Mouse (Mus musculus): ENCODE measurements around the gene Tbccd1. TPM values are rescaled to one million over a fixed set of nuclear protein-coding genes. Genes with fewer than 3 reads are reported as not detected.

Gene Tbccd1
- polyA plus RNA-seq, 1 experiment from 2014 or later, result 20.1 TPM

- no peaks in the 10 kb centered on the region for H3K27me3 ChIP-seq (replicated peaks; ENCODE audit: control insufficient read depth, insufficient read depth, low read length)
- peak; percentile 98 for ATAC-seq
- no peaks in the 10 kb centered on the region for H3K9me3 ChIP-seq (ENCODE audit: control insufficient read depth, low read length)
- peaks cover 5% of the 10 kb centered on the region; the same call in 1 of the 2 replicates for H3K4me1 ChIP-seq (ENCODE audit: control insufficient read depth, insufficient read depth, low read depth, low read length)
- H3K4me2 ChIP-seq (ENCODE audit: low read length), result peak overlapping the region; percentile 82
- peak overlapping the region; percentile 56 for H3K4me3 ChIP-seq (ENCODE audit: low read length)
- H3K27ac ChIP-seq (ENCODE audit: low read depth, low read length), result peak overlapping the region; percentile 57
- WGBS, result 3% methylated on average over 26 of the region's 26 CpGs
- H3K9ac ChIP-seq (ENCODE audit: low read depth, low read length), result peak overlapping the region; percentile 80
- peaks cover 2% of the 10 kb centered on the region; the same call in 1 of the 2 replicates for H3K36me3 ChIP-seq (ENCODE audit: control insufficient read depth, insufficient read depth, low read length)
Observed at GRCm38 (mm10) chr16:22844061-22844801, 13.2 kb downstream of the Tbccd1 start.

GRCm38 (mm10) chr16:22842871-22843270, 14.6 kb downstream of the Tbccd1 start:
- Histone ChIP-seq H3K27me3 (replicated peaks; ENCODE audit: control insufficient read depth, insufficient read depth, low read length) (no peaks in the 10 kb centered on the region), H3K4me1 (ENCODE audit: control insufficient read depth, insufficient read depth, low read depth, low read length) (peaks cover 5% of the 10 kb centered on the region; the same call in 1 of the 2 replicates), H3K36me3 (ENCODE audit: control insufficient read depth, insufficient read depth, low read length) (peaks cover 3% of the 10 kb centered on the region; the same call in 1 of the 2 replicates), H3K9ac (ENCODE audit: low read depth, low read length) (no peak overlapping the region), H3K9me3 (ENCODE audit: control insufficient read depth, low read length) (no peaks in the 10 kb centered on the region), H3K27ac (ENCODE audit: low read depth, low read length) (no peak overlapping the region), H3K4me2 (ENCODE audit: low read length) (no peak overlapping the region), H3K4me3 (ENCODE audit: low read length) (no peak overlapping the region)
- ATAC-seq, result no peak
- 97% methylated on average over 5 of the region's 5 CpGs for WGBS

- WGBS, result 89% methylated on average over 3 of the region's 3 CpGs
- H3K9ac ChIP-seq (ENCODE audit: low read depth, low read length), result no peak overlapping the region
- H3K4me2 ChIP-seq (ENCODE audit: low read length), result no peak overlapping the region
- no peak for ATAC-seq
- no peaks in the 10 kb centered on the region for H3K27me3 ChIP-seq (replicated peaks; ENCODE audit: control insufficient read depth, insufficient read depth, low read length)
- no peaks in the 10 kb centered on the region for H3K9me3 ChIP-seq (ENCODE audit: control insufficient read depth, low read length)
- H3K27ac ChIP-seq (ENCODE audit: low read depth, low read length), result no peak overlapping the region
- peaks cover 5% of the 10 kb centered on the region for H3K36me3 ChIP-seq (ENCODE audit: control insufficient read depth, insufficient read depth, low read length)
- no peak overlapping the region for H3K4me3 ChIP-seq (ENCODE audit: low read length)
- no peaks in the 10 kb centered on the region for H3K4me1 ChIP-seq (ENCODE audit: control insufficient read depth, insufficient read depth, low read depth, low read length)
Observed at GRCm38 (mm10) chr16:22839146-22839857, 18.2 kb downstream of the Tbccd1 start.

GRCm38 (mm10) chr16:22832932-22833525, 24.4 kb downstream of the Tbccd1 start:
- ATAC-seq, result no peak
- Histone ChIP-seq H3K9ac (ENCODE audit: low read depth, low read length) (no peak overlapping the region), H3K27ac (ENCODE audit: low read depth, low read length) (no peak overlapping the region), H3K27me3 (replicated peaks; ENCODE audit: control insufficient read depth, insufficient read depth, low read length) (no peaks in the 10 kb centered on the region), H3K4me2 (ENCODE audit: low read length) (no peak overlapping the region), H3K9me3 (ENCODE audit: control insufficient read depth, low read length) (no peaks in the 10 kb centered on the region), H3K4me1 (ENCODE audit: control insufficient read depth, insufficient read depth, low read depth, low read length) (no peaks in the 10 kb centered on the region), H3K36me3 (ENCODE audit: control insufficient read depth, insufficient read depth, low read length) (peaks cover 8% of the 10 kb centered on the region; the same call in 1 of the 2 replicates), H3K4me3 (ENCODE audit: low read length) (no peak overlapping the region)
- 81% methylated on average over 3 of the region's 3 CpGs for WGBS

GRCm38 (mm10) chr16:22820731-22821130, 36.7 kb downstream of the Tbccd1 start:
- Histone ChIP-seq H3K4me1 (ENCODE audit: control insufficient read depth, insufficient read depth, low read depth, low read length) (no peaks in the 10 kb centered on the region), H3K4me3 (ENCODE audit: low read length) (no peak overlapping the region), H3K4me2 (ENCODE audit: low read length) (no peak overlapping the region), H3K9me3 (ENCODE audit: control insufficient read depth, low read length) (no peaks in the 10 kb centered on the region), H3K36me3 (ENCODE audit: control insufficient read depth, insufficient read depth, low read length) (peaks cover 6% of the 10 kb centered on the region; the same call in 1 of the 2 replicates), H3K27me3 (replicated peaks; ENCODE audit: control insufficient read depth, insufficient read depth, low read length) (no peaks in the 10 kb centered on the region), H3K27ac (ENCODE audit: low read depth, low read length) (no peak overlapping the region), H3K9ac (ENCODE audit: low read depth, low read length) (no peak overlapping the region)
- WGBS, result 46% methylated on average over 8 of the region's 8 CpGs
- peak; percentile 75 for ATAC-seq

- H3K4me1 ChIP-seq (ENCODE audit: control insufficient read depth, insufficient read depth, low read depth, low read length), result no peaks in the 10 kb centered on the region; the same call in 1 of the 2 replicates
- no peak within 1 kb of the TSS for H3K9ac ChIP-seq (ENCODE audit: low read depth, low read length)
- H3K4me2 ChIP-seq (ENCODE audit: low read length), result no peak within 1 kb of the TSS
- H3K36me3 ChIP-seq (ENCODE audit: control insufficient read depth, insufficient read depth, low read length), result peaks cover 3% of the 10 kb centered on the region; the same call in 1 of the 2 replicates
- no peak within 1 kb of the TSS for H3K27ac ChIP-seq (ENCODE audit: low read depth, low read length)
- H3K27me3 ChIP-seq (replicated peaks; ENCODE audit: control insufficient read depth, insufficient read depth, low read length), result peaks cover 6% of the 10 kb centered on the region; the same call in 1 of the 2 replicates
- no peaks in the 10 kb centered on the region for H3K9me3 ChIP-seq (ENCODE audit: control insufficient read depth, low read length)
- H3K4me3 ChIP-seq (ENCODE audit: low read length), result no peak within 1 kb of the TSS
- ATAC-seq, result no peak
- WGBS, result 78% methylated on average over 2 of the region's 2 CpGs
Observed at GRCm38 (mm10) chr16:22811477-22811876, 46.0 kb downstream of the Tbccd1 start, which contains the start of gene Crygs. TSS of gene Crygs (minus strand) at chr16:22811577.

- Histone ChIP-seq H3K9me3 (ENCODE audit: control insufficient read depth, low read length) (no peaks in the 10 kb centered on the region), H3K36me3 (ENCODE audit: control insufficient read depth, insufficient read depth, low read length) (no peaks in the 10 kb centered on the region), H3K9ac (ENCODE audit: low read depth, low read length) (peak overlapping the region; percentile 3; the same call in 1 of the 2 replicates), H3K27ac (ENCODE audit: low read depth, low read length) (no peak overlapping the region), H3K4me1 (ENCODE audit: control insufficient read depth, insufficient read depth, low read depth, low read length) (no peaks in the 10 kb centered on the region; the same call in 1 of the 2 replicates), H3K4me2 (ENCODE audit: low read length) (peak overlapping the region; percentile 55), H3K27me3 (replicated peaks; ENCODE audit: control insufficient read depth, insufficient read depth, low read length) (peaks cover 6% of the 10 kb centered on the region; the same call in 1 of the 2 replicates), H3K4me3 (ENCODE audit: low read length) (0 out of 2 replicates have a peak overlapping the region, but pooled peaks have one; percentile 11)
- WGBS, result 14% methylated on average over 17 of the region's 17 CpGs
- peak; percentile 54 for ATAC-seq
Observed at GRCm38 (mm10) chr16:22807468-22808070, 49.9 kb downstream of the Tbccd1 start.

GRCm38 (mm10) chr16:22802786-22803185, 54.7 kb downstream of the Tbccd1 start:
- no peak overlapping the region for H3K27ac ChIP-seq (ENCODE audit: low read depth, low read length)
- H3K36me3 ChIP-seq (ENCODE audit: control insufficient read depth, insufficient read depth, low read length), result no peaks in the 10 kb centered on the region
- H3K27me3 ChIP-seq (replicated peaks; ENCODE audit: control insufficient read depth, insufficient read depth, low read length), result peaks cover 6% of the 10 kb centered on the region
- H3K4me1 ChIP-seq (ENCODE audit: control insufficient read depth, insufficient read depth, low read depth, low read length), result peaks cover 6% of the 10 kb centered on the region
- no peaks in the 10 kb centered on the region for H3K9me3 ChIP-seq (ENCODE audit: control insufficient read depth, low read length)
- H3K4me3 ChIP-seq (ENCODE audit: low read length), result no peak overlapping the region
- H3K9ac ChIP-seq (ENCODE audit: low read depth, low read length), result no peak overlapping the region
- no peak for ATAC-seq
- WGBS, result 69% methylated on average over 7 of the region's 7 CpGs
- no peak overlapping the region for H3K4me2 ChIP-seq (ENCODE audit: low read length)
